Mouse (Mus musculus) urinary bladder, postnatal 25 days (tissue): ENCODE measurements around the gene Alpl.

Source experiments
- DNase-seq: peaks from one replicate; pipeline ENCODE4 v3.0.0; 2022; ENCODE audit warnings: low spot score

Gene Alpl

GRCm38 (mm10) chr4:137717671-137718070, 78.5 kb downstream of the Alpl start:
- DNase-seq, result no peak

GRCm38 (mm10) chr4:137717005-137717404, 79.2 kb downstream of the Alpl start:
- no peak for DNase-seq

- no peak for DNase-seq
Measured at GRCm38 (mm10) chr4:137714020-137714624, 82.1 kb downstream of the Alpl start.

- DNase-seq, result no peak
Measured at GRCm38 (mm10) chr4:137712963-137713362, 83.2 kb downstream of the Alpl start.

- peak; percentile 89 for DNase-seq
Measured at GRCm38 (mm10) chr4:137707216-137707990, 88.8 kb downstream of the Alpl start.

- DNase-seq, result no peak
Measured at GRCm38 (mm10) chr4:137706510-137706909, 89.7 kb downstream of the Alpl start.

- no peak for DNase-seq
Measured at GRCm38 (mm10) chr4:137705379-137705778, 90.8 kb downstream of the Alpl start.

- DNase-seq, result no peak
Measured at GRCm38 (mm10) chr4:137704561-137704960, 91.6 kb downstream of the Alpl start.

- no peak for DNase-seq
Measured at GRCm38 (mm10) chr4:137703077-137703476, 93.1 kb downstream of the Alpl start.

- no peak for DNase-seq
Measured at GRCm38 (mm10) chr4:137700960-137701359, 95.2 kb downstream of the Alpl start.

GRCm38 (mm10) chr4:137699264-137700211, 96.6 kb downstream of the Alpl start:
- no peak for DNase-seq

GRCm38 (mm10) chr4:137698076-137698985, 97.9 kb downstream of the Alpl start:
- DNase-seq, result no peak

GRCm38 (mm10) chr4:137697156-137697885, 98.9 kb downstream of the Alpl start:
- DNase-seq, result no peak

- no peak for DNase-seq
Measured at GRCm38 (mm10) chr4:137695900-137696299, 100.3 kb downstream of the Alpl start.

- no peak for DNase-seq
Measured at GRCm38 (mm10) chr4:137695300-137695699, 100.9 kb downstream of the Alpl start.

GRCm38 (mm10) chr4:137692107-137692902, 103.9 kb downstream of the Alpl start:
- no peak for DNase-seq
